Mouse (Mus musculus) thymus, postnatal 10 days (tissue): ENCODE results near the gene Dbp.

ENCODE experiments used
- DNase-seq, 2 experiments: peaks; one replicate each; pipeline ENCODE4 v3.0.0; 2021; ENCODE audit warnings: low spot score in 2 of 2

The Dbp gene

GRCm38 (mm10) chr7:45723781-45724180, 18.9 kb downstream of the Dbp start:
- no peak for DNase-seq

GRCm38 (mm10) chr7:45725151-45725550, 20.3 kb downstream of the Dbp start:
- no peak for DNase-seq

GRCm38 (mm10) chr7:45725713-45726112, 20.8 kb downstream of the Dbp start, which contains the start of gene Spaca4:
Gene Spaca4, minus strand, starts transcription at chr7:45725813.
- no peak for DNase-seq

GRCm38 (mm10) chr7:45726419-45726818, 21.5 kb downstream of the Dbp start:
- DNase-seq: no peak

- DNase-seq: no peak
These were observed 22.7 kb downstream of the Dbp start for GRCm38 (mm10) chr7:45727625-45728024.

GRCm38 (mm10) chr7:45730727-45731431, 26.0 kb downstream of the Dbp start:
- DNase-seq: peak in 1 of 2 experiments; percentile 70

- DNase-seq: peak; percentile 80 to 81
These were observed 28.6 kb downstream of the Dbp start for GRCm38 (mm10) chr7:45733477-45733876.

GRCm38 (mm10) chr7:45739162-45739763, 34.4 kb downstream of the Dbp start:
- peak; percentile 63 to 87 for DNase-seq

- DNase-seq: no peak
These were observed 34.9 kb downstream of the Dbp start for GRCm38 (mm10) chr7:45739820-45740219.

- DNase-seq: no peak
These were observed 36.4 kb downstream of the Dbp start for GRCm38 (mm10) chr7:45741308-45741707.

GRCm38 (mm10) chr7:45741777-45742176, 36.9 kb downstream of the Dbp start:
- DNase-seq: peak; percentile 42 to 47

GRCm38 (mm10) chr7:45742338-45742737, 37.5 kb downstream of the Dbp start:
- no peak for DNase-seq

- DNase-seq: no peak
These were observed 39.5 kb downstream of the Dbp start for GRCm38 (mm10) chr7:45744387-45744786.

GRCm38 (mm10) chr7:45746518-45746917, 41.6 kb downstream of the Dbp start:
- no peak for DNase-seq

GRCm38 (mm10) chr7:45747450-45747849, 42.6 kb downstream of the Dbp start:
- DNase-seq: no peak

- DNase-seq: no peak
These were observed 43.2 kb downstream of the Dbp start for GRCm38 (mm10) chr7:45748110-45748509.

- no peak for DNase-seq
These were observed 44.5 kb downstream of the Dbp start for GRCm38 (mm10) chr7:45749401-45749800.

GRCm38 (mm10) chr7:45750162-45750561, 45.3 kb downstream of the Dbp start:
- DNase-seq: no peak

- no peak for DNase-seq
These were observed 50.8 kb downstream of the Dbp start for GRCm38 (mm10) chr7:45755703-45756102.

GRCm38 (mm10) chr7:45759400-45759799, 54.5 kb downstream of the Dbp start:
- peak; percentile 45 to 63 for DNase-seq
